Mouse (Mus musculus): Measurements from ENCODE around the gene Has3.
"Not testable (repeated sequence)": the region's sequence is repeated elsewhere in the genome, so short reads cannot be mapped to it uniquely, and the experiment has no call there.

The Has3 gene

GRCm38 (mm10) chr8:106884826-106885400 lies 14.9 kb downstream of the Has3 start:
- not testable (repeated sequence) for DNase-seq (ENCODE audit: extremely low spot score, low read depth, low spot score)

DNA sequence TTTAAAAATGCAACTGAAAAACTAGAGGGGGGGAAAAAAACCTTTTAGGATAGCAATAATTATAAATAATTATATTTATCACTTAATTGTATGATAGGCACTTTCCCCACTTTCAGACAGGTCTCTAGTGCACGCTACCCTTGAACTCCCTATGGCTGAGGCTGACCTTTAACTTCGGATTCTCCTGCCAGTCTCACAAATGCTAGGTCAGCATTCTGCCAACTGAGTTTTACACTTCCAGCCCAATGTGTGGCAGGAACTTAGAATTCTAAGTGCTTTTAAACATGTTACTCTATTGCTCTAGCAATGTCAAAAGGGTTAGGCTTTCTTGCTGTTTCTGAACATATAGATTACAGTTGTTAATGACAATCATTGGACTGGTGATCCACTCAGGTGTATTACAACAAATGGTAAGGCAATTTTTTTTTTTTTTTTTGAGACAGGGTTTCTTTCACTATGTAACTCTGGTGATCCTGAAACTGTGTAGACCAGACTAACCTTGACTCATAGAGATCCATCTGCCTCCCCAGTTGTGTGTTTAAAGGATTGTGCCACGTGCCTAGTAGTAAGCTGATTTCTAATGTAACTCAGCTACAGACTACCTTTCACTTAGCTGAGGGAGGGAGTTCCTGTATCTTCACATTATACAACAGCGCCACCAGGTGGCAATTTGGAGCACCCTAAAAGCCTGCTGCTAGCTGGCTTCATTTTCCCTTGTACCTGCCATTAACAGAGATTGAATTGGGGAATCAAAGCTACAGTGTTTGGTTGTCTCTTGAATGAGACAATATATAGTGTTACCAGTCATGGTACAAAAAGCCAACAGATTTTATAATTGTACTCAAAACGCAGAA lies 17.5 kb downstream of the Has3 start:
- DNase-seq (ENCODE audit: extremely low spot score, low read depth, low spot score), result peak; percentile 73

- DNase-seq (ENCODE audit: extremely low spot score, low read depth, low spot score), result no peak
These were observed 18.8 kb downstream of the Has3 start for GRCm38 (mm10) chr8:106888803-106889202.

- no peak for DNase-seq (ENCODE audit: extremely low spot score, low read depth, low spot score)
These were observed 22.3 kb downstream of the Has3 start for GRCm38 (mm10) chr8:106892210-106892805.

DNA sequence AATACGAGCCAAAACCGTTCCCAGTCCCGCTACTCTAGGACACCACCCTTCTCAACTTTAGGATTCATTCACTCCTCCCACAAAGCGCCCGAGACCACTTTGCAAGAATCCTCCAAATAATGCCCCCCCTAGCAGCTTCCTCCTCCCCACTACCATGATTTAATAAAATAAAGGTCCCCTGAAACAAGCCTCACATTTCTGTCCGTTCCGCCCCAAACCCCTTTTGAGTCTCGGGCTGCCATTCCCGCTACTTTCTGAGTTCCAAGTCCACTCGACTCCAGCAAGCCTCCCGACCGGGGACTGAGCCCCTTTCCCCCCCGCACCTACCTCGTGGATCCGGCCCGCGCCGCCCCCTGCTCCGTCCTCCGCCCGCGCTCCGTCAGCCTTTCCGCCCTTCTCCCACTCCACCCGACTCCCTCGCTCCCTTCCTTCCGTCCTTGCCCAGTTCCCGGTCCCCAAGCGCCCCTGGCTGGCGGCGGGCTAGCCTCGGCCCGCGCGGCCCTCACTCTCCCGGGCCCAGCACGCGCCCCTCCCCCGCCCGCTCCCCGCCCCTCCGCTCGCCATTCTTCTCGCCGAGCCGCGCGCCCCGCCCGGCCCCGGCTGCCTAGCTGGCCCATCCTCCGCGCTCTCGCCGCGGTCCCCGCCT lies 22.9 kb downstream of the Has3 start:
- DNase-seq (ENCODE audit: extremely low spot score, low read depth, low spot score), result no peak

GRCm38 (mm10) chr8:106893481-106894156 lies 23.6 kb downstream of the Has3 start, which contains the start of gene Utp4:
Gene Utp4, plus strand, starts transcription at chr8:106893636.
- no peak for DNase-seq (ENCODE audit: extremely low spot score, low read depth, low spot score)

DNA sequence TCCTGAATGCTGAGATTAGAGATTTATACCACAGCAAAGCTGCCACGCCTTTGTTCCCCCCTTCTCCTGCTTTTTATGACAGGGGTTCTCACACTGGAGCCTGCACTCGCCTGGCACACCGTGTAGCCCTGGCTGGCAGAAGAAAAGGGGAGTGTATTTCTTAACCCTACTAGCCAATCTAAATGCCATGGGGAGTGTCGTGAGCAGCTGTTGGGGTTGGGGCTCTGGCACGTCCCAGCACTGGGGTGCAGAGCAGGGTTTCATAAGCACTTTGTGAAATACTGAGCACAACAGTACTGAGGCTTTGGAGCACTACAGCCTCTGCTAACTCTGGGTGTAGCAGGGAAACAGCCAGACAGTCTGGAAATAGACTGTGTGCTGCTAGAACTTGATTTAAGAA lies 29.4 kb downstream of the Has3 start:
- DNase-seq (ENCODE audit: extremely low spot score, low read depth, low spot score), result no peak

DNA sequence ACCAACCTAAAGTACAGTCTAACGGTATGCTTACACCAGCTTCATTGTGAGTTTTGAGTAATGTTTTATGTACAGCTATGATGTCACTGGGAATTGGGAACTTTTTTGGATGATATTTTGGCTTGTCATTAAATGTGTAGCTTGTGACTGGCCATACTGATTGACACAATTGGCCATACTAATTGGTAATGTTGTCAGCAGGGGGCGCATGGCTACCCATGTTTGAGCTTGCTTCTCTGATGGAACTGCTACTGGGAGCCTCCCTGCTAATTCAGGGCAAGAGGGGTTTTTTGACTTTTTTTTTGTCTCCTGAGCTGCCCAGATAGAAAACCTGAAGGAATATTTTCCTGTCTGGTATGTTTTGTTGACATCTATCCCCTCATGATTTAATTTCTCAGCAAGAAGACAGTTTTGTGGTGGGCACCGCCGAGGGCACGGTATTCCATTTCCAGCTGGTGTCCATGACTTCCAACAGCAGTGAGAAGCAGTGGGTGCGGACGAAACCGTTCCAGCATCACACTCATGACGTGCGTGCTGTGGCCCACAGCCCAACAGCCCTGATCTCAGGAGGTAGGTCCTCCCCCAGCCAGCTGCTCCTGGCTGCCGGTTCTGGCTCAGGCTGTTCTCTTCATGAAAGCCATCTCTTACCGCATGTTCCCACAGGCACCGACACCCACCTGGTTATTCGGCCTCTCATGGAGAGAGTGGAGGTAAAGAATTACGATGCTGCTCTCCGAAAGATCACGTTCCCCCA lies 35.9 kb downstream of the Has3 start:
- no peak for DNase-seq (ENCODE audit: extremely low spot score, low read depth, low spot score)

DNA sequence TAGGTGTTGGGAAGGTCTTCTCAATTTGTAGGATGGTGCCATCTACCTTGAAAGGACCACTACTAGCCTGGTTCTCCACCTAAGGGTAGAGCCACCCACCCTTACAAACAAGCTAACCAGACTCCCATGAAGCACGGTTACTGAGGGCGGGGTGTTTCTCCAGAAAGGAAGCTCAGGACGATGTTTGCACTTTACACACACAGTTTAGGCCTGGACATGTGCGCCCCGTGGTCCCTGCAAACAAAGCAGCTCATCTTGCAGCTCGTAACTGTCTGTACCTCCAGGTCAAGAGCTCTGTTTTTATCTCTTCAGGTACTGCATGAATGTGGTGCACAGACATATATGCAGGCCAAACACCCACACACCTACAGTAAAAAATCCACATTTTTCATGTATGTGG lies 36.6 kb downstream of the Has3 start:
- no peak for DNase-seq (ENCODE audit: extremely low spot score, low read depth, low spot score)

DNA sequence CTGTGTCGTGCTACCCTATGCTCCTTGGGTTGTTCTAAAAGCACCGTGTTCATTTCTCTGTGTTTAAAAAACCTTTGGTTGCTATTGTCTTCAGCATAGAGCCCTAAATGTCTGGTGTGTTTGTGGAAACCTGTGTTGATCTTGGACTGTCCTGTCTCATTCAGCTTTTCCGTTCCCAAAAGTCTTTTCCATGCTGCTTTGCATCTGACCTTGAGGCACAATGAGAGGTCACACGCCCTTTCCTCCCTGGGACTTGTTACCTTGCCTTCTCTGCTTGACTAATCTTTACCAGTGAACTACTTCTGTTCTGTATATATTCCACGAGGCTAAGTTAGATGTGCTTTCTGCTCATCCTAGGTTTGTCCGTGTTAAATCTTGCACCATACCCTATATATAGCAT lies 37.4 kb downstream of the Has3 start:
- DNase-seq (ENCODE audit: extremely low spot score, low read depth, low spot score), result no peak

GRCm38 (mm10) chr8:106908291-106908690 lies 38.2 kb downstream of the Has3 start:
- DNase-seq (ENCODE audit: extremely low spot score, low read depth, low spot score), result no peak

GRCm38 (mm10) chr8:106913631-106914030 lies 43.6 kb downstream of the Has3 start:
- DNase-seq (ENCODE audit: extremely low spot score, low read depth, low spot score), result no peak

GRCm38 (mm10) chr8:106919721-106920394 lies 49.8 kb downstream of the Has3 start:
- no peak for DNase-seq (ENCODE audit: extremely low spot score, low read depth, low spot score)

GRCm38 (mm10) chr8:106920395-106920741 lies 50.3 kb downstream of the Has3 start:
- no peak for DNase-seq (ENCODE audit: extremely low spot score, low read depth, low spot score)

DNA sequence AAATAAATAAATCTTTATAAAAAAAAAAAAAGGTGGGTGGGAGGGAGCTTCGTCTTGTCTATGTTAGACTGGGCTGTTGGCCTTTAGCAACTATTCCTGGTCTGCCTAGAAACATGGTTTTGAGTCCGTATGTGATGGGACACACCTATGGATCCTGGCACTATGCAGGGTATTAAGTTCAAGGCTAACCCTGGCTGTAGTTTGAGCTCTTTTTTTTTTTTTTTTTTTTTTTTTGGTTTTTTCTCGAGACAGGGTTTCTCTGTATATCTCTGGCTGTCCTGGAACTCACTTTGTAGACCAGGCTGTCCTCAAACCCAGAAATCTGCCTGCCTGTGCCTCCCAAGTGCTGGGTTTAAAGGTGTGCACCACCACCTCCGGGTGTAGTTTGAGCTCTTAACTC lies 54.0 kb downstream of the Has3 start:
- no peak for DNase-seq (ENCODE audit: extremely low spot score, low read depth, low spot score)

DNA sequence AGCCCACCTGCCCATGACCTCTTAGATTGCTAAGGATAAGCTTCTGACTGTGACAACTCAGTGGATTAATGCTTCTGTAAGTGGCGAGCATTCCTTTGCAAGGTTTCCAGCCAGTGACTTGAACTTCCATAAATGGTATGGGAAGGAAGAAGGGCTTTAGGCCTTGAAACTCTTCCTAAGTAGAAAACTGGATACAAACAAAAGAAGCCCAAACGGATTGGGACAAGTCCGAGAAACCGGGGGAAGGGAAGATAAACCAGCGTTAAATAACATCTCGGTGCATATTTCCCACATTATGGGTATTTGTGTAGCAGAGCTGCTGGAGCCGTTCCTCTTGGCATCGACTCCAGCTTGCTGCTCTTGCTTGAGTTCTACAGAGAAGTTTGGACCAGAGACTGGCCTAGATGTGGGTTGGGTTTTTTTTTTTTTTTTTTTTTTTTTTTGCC lies 54.9 kb downstream of the Has3 start:
- DNase-seq (ENCODE audit: extremely low spot score, low read depth, low spot score), result no peak

GRCm38 (mm10) chr8:106925446-106925845 lies 55.4 kb downstream of the Has3 start:
- no peak for DNase-seq (ENCODE audit: extremely low spot score, low read depth, low spot score)

DNA sequence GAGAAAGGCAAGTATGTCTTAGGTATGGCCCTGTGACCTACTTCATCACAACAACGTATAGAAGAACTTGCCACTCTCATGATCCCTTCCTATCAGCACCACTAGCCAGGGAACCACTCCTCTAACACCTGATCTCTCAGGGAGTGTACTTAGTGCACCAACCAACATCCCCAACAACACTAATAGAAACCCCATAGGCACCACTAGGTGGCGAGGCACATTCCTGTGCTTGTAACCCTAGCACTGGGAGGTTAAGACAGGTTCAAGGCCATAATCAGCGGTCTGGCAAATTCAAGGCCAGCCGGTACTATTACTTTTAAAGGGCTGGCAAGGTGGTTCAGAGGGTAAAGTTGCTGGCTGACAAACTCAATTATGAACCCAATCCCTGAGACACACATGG lies 57.2 kb downstream of the Has3 start:
- no peak for DNase-seq (ENCODE audit: extremely low spot score, low read depth, low spot score)

- DNase-seq (ENCODE audit: extremely low spot score, low read depth, low spot score), result not testable (repeated sequence)
These were observed 58.1 kb downstream of the Has3 start for GRCm38 (mm10) chr8:106928182-106928581.

Data from hindlimb bud, embryonic 11.5 days (tissue).